Mouse (Mus musculus): ENCODE data around the gene Tbl3. TPM values are rescaled to one million over a fixed set of nuclear protein-coding genes. Genes with fewer than 3 reads are reported as not detected.

Gene Tbl3
- polyA plus RNA-seq, 1 experiment from 2014 or later: 62.4 TPM

DNA sequence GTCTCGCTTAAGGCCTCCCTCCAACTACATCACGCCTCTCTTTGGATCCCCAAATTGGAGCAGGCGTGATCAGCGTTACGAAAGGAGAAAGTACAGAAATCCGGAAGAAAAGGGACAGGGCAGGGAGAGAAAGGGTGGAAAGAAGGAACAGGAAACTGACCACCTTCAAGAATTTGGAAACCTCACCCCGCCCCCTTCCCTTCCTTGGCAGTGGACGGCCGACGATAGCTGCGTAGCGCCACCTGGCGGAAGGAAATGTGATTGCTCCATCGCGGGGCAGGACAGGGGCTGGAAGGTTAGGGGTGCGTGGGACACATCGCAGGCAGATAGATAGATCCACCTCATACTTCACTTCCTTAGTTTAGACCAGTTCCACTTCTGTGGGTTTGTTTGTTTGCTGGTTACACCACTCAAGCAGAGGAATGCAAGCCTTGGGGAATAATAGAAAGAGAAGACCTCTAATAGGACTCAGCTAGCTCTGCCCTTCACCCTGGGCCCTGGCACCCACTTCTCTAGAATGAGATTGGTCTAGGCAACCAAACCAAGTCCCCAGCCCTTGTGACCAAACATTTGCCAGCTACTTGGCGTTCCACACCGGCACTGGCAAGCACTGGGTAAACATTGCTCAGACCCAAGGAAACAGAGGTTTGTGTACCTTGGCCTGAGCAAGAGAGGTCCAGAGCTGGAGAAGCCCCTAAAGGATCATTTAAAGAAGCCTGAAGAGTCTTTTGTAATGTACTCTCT lies 53.3 kb downstream of the Tbl3 start:
- peaks cover 18% of the 10 kb centered on the region for H3K27me3 ChIP-seq (replicated peaks; ENCODE audit: control insufficient read depth, insufficient read depth, low read length)
- H3K36me3 ChIP-seq (ENCODE audit: control insufficient read depth, insufficient read depth, low read length): no peaks in the 10 kb centered on the region
- H3K9ac ChIP-seq (ENCODE audit: low read depth, low read length): peak overlapping the region; percentile 24; the same call in 1 of the 2 replicates
- peak overlapping the region; percentile 19 for H3K4me3 ChIP-seq (ENCODE audit: low read length)
- peak overlapping the region; percentile 53 for H3K4me2 ChIP-seq (ENCODE audit: low read length)
- peak; percentile 54; the same call in 1 of the 2 replicates for ATAC-seq
- H3K9me3 ChIP-seq (ENCODE audit: control insufficient read depth, low read length): no peaks in the 10 kb centered on the region
- H3K27ac ChIP-seq (ENCODE audit: low read depth, low read length): no peak overlapping the region
- peaks cover 20% of the 10 kb centered on the region for H3K4me1 ChIP-seq (ENCODE audit: control insufficient read depth, insufficient read depth, low read depth, low read length)
- WGBS: 4% methylated on average over 19 of the region's 19 CpGs

GRCm38 (mm10) chr17:24651835-24652234 lies 55.6 kb downstream of the Tbl3 start:
- Histone ChIP-seq H3K4me3 (ENCODE audit: low read length) (no peak overlapping the region), H3K36me3 (ENCODE audit: control insufficient read depth, insufficient read depth, low read length) (no peaks in the 10 kb centered on the region), H3K4me2 (ENCODE audit: low read length) (no peak overlapping the region), H3K9ac (ENCODE audit: low read depth, low read length) (no peak overlapping the region), H3K9me3 (ENCODE audit: control insufficient read depth, low read length) (no peaks in the 10 kb centered on the region), H3K4me1 (ENCODE audit: control insufficient read depth, insufficient read depth, low read depth, low read length) (peaks cover 15% of the 10 kb centered on the region), H3K27ac (ENCODE audit: low read depth, low read length) (no peak overlapping the region), H3K27me3 (replicated peaks; ENCODE audit: control insufficient read depth, insufficient read depth, low read length) (no peaks in the 10 kb centered on the region; the same call in 1 of the 2 replicates)
- WGBS: 59% methylated on average over 3 of the region's 3 CpGs
- ATAC-seq: no peak

- Histone ChIP-seq H3K4me3 (ENCODE audit: low read length) (peak overlapping the region; percentile 84), H3K9me3 (ENCODE audit: control insufficient read depth, low read length) (no peaks in the 10 kb centered on the region), H3K27me3 (replicated peaks; ENCODE audit: control insufficient read depth, insufficient read depth, low read length) (no peaks in the 10 kb centered on the region), H3K4me2 (ENCODE audit: low read length) (peak overlapping the region; percentile 93), H3K36me3 (ENCODE audit: control insufficient read depth, insufficient read depth, low read length) (no peaks in the 10 kb centered on the region), H3K9ac (ENCODE audit: low read depth, low read length) (no peak overlapping the region), H3K4me1 (ENCODE audit: control insufficient read depth, insufficient read depth, low read depth, low read length) (peaks cover 15% of the 10 kb centered on the region), H3K27ac (ENCODE audit: low read depth, low read length) (peak overlapping the region; percentile 7; the same call in 1 of the 2 replicates)
- 66% methylated on average over 4 of the region's 4 CpGs for WGBS
- ATAC-seq: no peak
Measured at GRCm38 (mm10) chr17:24650766-24651165, 56.7 kb downstream of the Tbl3 start.

DNA sequence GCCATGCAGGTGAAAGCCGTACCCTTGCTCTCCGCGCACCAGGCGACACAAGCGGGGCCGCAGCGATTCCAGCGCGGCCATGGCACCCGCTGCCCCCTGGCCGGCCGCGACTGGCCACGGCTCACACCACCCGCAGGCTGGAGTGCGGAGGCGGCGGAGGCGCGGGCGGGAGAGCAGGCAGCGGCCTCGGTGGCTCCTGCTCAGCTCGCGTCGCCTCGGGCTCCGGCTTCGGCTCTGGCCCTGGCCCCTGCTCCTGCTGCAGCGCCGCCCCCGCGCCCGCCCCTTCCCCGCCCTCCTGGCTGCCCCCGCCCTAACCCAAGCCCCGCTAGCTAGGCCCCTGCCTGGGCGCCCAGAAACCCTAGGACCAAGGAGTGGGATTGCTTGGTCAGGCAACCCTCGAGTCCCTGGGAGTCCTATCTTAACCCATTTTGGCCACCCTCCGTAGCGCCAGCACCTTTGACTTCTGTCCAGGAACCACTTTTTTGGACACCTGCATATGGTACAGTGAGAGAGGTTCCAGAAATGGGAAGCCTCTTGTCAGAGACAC lies 57.3 kb downstream of the Tbl3 start, which contains the start of gene Slc9a3r2:
TSS of gene Slc9a3r2 (minus strand) at position 258 of the 547 bp plus-strand sequence.
- 3% methylated on average over 32 of the region's 41 CpGs for WGBS

DNA sequence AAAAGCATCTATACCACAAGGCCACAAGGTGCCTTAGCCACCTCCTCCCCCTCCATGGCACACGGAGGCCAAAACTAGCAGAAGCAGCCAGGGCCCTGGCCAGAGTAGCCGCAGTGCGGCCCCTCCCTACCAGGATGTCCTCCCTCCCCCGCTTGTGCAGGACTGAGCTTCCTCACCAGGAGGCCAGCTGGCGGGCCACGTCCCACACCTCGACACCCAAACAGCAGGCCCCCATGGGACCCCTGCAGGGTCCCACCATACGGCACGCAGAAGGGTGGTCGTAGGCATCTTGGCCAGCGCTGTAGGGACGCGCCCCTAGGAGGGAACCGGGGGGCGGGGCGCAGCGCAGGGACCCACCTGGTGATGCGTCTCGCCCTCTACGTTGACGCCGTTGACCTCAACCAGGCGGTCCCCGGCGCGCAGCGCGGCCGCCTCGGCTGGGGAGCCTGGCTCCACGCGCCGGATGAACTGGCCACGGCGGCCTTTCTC lies 57.8 kb downstream of the Tbl3 start:
- Histone ChIP-seq H3K4me2 (ENCODE audit: low read length) (peak overlapping the region; percentile 93), H3K9ac (ENCODE audit: low read depth, low read length) (peak overlapping the region; percentile 94), H3K4me1 (ENCODE audit: control insufficient read depth, insufficient read depth, low read depth, low read length) (peaks cover 15% of the 10 kb centered on the region), H3K27ac (ENCODE audit: low read depth, low read length) (peak overlapping the region; percentile 82), H3K27me3 (replicated peaks; ENCODE audit: control insufficient read depth, insufficient read depth, low read length) (no peaks in the 10 kb centered on the region), H3K4me3 (ENCODE audit: low read length) (peak overlapping the region; percentile 84), H3K9me3 (ENCODE audit: control insufficient read depth, low read length) (no peaks in the 10 kb centered on the region), H3K36me3 (ENCODE audit: control insufficient read depth, insufficient read depth, low read length) (no peaks in the 10 kb centered on the region)
- 2% methylated on average over 16 of the region's 35 CpGs for WGBS
- peak; percentile 71 for ATAC-seq

More for the DNA sequence above, 57.3 kb downstream of the Tbl3 start, which contains the start of gene Slc9a3r2:
- peak within 1 kb of the TSS; percentile 84 for H3K4me3 ChIP-seq (ENCODE audit: low read length)
- H3K9ac ChIP-seq (ENCODE audit: low read depth, low read length): peak within 1 kb of the TSS; percentile 94
- H3K4me1 ChIP-seq (ENCODE audit: control insufficient read depth, insufficient read depth, low read depth, low read length): peaks cover 15% of the 10 kb centered on the region
- peak within 1 kb of the TSS; percentile 82 for H3K27ac ChIP-seq (ENCODE audit: low read depth, low read length)
- H3K4me2 ChIP-seq (ENCODE audit: low read length): peak within 1 kb of the TSS; percentile 93
- ATAC-seq: peak; percentile 79
- H3K27me3 ChIP-seq (replicated peaks; ENCODE audit: control insufficient read depth, insufficient read depth, low read length): no peaks in the 10 kb centered on the region
- H3K9me3 ChIP-seq (ENCODE audit: control insufficient read depth, low read length): no peaks in the 10 kb centered on the region
- no peaks in the 10 kb centered on the region for H3K36me3 ChIP-seq (ENCODE audit: control insufficient read depth, insufficient read depth, low read length)

DNA sequence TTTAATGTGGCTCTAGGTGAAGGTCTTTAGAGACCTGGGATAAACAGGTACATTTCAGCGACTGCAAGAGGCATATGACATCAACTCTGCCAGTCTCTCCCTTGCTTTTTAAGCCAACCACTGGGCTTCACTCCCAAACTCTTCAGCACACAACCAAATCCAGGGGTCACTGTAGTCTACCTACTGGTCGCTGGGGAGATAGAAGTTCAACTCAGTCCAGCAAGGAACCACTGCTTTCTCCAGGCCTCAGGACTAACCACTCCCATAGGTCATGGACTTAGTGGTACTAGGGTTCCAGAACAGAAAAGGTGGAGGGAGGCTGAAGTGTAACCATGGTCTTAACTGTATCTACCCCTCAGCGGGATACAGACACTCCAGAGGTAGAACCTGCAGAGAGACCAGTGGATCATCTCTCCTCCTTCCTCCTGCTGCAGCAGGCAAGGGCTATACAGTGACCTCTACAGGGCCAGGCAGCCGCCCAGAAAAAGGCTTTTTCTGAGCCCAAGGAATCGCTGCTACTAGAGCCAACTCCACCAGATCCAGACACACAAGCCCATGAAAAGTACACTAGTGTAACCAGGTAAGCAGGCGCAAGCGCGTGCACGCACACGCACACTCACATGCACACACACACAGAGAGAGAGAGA lies 58.6 kb downstream of the Tbl3 start:
- no peak for ATAC-seq
- 70% methylated on average over 10 of the region's 10 CpGs for WGBS
- H3K36me3 ChIP-seq (ENCODE audit: control insufficient read depth, insufficient read depth, low read length): no peaks in the 10 kb centered on the region
- H3K4me3 ChIP-seq (ENCODE audit: low read length): peak overlapping the region; percentile 84
- no peak overlapping the region for H3K27ac ChIP-seq (ENCODE audit: low read depth, low read length)
- H3K9ac ChIP-seq (ENCODE audit: low read depth, low read length): peak overlapping the region; percentile 94
- peaks cover 14% of the 10 kb centered on the region for H3K4me1 ChIP-seq (ENCODE audit: control insufficient read depth, insufficient read depth, low read depth, low read length)
- no peaks in the 10 kb centered on the region for H3K27me3 ChIP-seq (replicated peaks; ENCODE audit: control insufficient read depth, insufficient read depth, low read length)
- H3K9me3 ChIP-seq (ENCODE audit: control insufficient read depth, low read length): no peaks in the 10 kb centered on the region
- peak overlapping the region; percentile 93 for H3K4me2 ChIP-seq (ENCODE audit: low read length)

Other genes with a start within 250 kb of the Tbl3 start
- 42.3 and 43.5 TPM in 2 replicates for gene E4f1, start 237.3 kb downstream of the Tbl3 start, polyA plus RNA-seq (2015; fragmentation: Nextera tagmentation; extraction: Ambion mirVana)
- gene Pgp, start 237.3 kb downstream of the Tbl3 start, polyA plus RNA-seq (2015; fragmentation: Nextera tagmentation; extraction: Ambion mirVana): 83.9 and 85.4 TPM in 2 replicates
- 0.65 and 1.2 TPM in 2 replicates for gene Bricd5, start 233.8 kb downstream of the Tbl3 start, polyA plus RNA-seq (2015; fragmentation: Nextera tagmentation; extraction: Ambion mirVana)
- 36.2 and 39.3 TPM in 2 replicates for gene Mlst8, start 228.6 kb downstream of the Tbl3 start, polyA plus RNA-seq (2015; fragmentation: Nextera tagmentation; extraction: Ambion mirVana)
- gene Caskin1, start 219.1 kb downstream of the Tbl3 start, polyA plus RNA-seq (2015; fragmentation: Nextera tagmentation; extraction: Ambion mirVana): 43.6 and 44.6 TPM in 2 replicates
- gene Traf7, start 179.7 kb downstream of the Tbl3 start, polyA plus RNA-seq (2015; fragmentation: Nextera tagmentation; extraction: Ambion mirVana): 85.9 and 94.2 TPM in 2 replicates
- gene Rab26, start 173.4 kb downstream of the Tbl3 start, polyA plus RNA-seq (2015; fragmentation: Nextera tagmentation; extraction: Ambion mirVana): 10.9 and 13.0 TPM in 2 replicates
- gene Pkd1, start 157.8 kb downstream of the Tbl3 start, polyA plus RNA-seq (2015; fragmentation: Nextera tagmentation; extraction: Ambion mirVana): 26.8 and 29.9 TPM in 2 replicates
- gene Tsc2, start 75.0 kb downstream of the Tbl3 start, polyA plus RNA-seq (2015; fragmentation: Nextera tagmentation; extraction: Ambion mirVana): 65.8 and 80.9 TPM in 2 replicates
- 9.6 and 9.9 TPM in 2 replicates for gene Nthl1, start 75.0 kb downstream of the Tbl3 start, polyA plus RNA-seq (2015; fragmentation: Nextera tagmentation; extraction: Ambion mirVana)
- 60.8 TPM in 2 replicates for gene Slc9a3r2, start 57.3 kb downstream of the Tbl3 start, polyA plus RNA-seq (2015; fragmentation: Nextera tagmentation; extraction: Ambion mirVana)
- 0.54 and 0.75 TPM in 2 replicates for gene Npw, start 49.2 kb downstream of the Tbl3 start, polyA plus RNA-seq (2015; fragmentation: Nextera tagmentation; extraction: Ambion mirVana)
- 10.8 and 18.7 TPM in 2 replicates for gene Zfp598, start 38.0 kb downstream of the Tbl3 start, polyA plus RNA-seq (2015; fragmentation: Nextera tagmentation; extraction: Ambion mirVana)
- 272 and 319 TPM in 2 replicates for gene Syngr3, start 17.7 kb downstream of the Tbl3 start, polyA plus RNA-seq (2015; fragmentation: Nextera tagmentation; extraction: Ambion mirVana)
- 35.4 and 37.3 TPM in 2 replicates for gene Gfer, start 11.5 kb downstream of the Tbl3 start, polyA plus RNA-seq (2015; fragmentation: Nextera tagmentation; extraction: Ambion mirVana)
- gene Noxo1, start 11.4 kb downstream of the Tbl3 start, polyA plus RNA-seq (2015; fragmentation: Nextera tagmentation; extraction: Ambion mirVana): 1.7 and 2.3 TPM in 2 replicates
- not detected in 2 replicates for gene Rnf151, start 10.4 kb upstream of the Tbl3 start, polyA plus RNA-seq (2015; fragmentation: Nextera tagmentation; extraction: Ambion mirVana)
- gene Rps2, start 10.5 kb upstream of the Tbl3 start, polyA plus RNA-seq (2015; fragmentation: Nextera tagmentation; extraction: Ambion mirVana): 732 and 739 TPM in 2 replicates
- gene Ndufb10, start 16.8 kb upstream of the Tbl3 start, polyA plus RNA-seq (2015; fragmentation: Nextera tagmentation; extraction: Ambion mirVana): 271 and 307 TPM in 2 replicates
- gene Rpl3l, start 20.2 kb upstream of the Tbl3 start, polyA plus RNA-seq (2015; fragmentation: Nextera tagmentation; extraction: Ambion mirVana): 0.25 TPM in 1 of 2 replicates, not detected in the other
- 17.5 and 18.9 TPM in 2 replicates for gene Msrb1, start 29.0 kb upstream of the Tbl3 start, polyA plus RNA-seq (2015; fragmentation: Nextera tagmentation; extraction: Ambion mirVana)
- gene Hs3st6, start 45.3 kb upstream of the Tbl3 start, polyA plus RNA-seq (2015; fragmentation: Nextera tagmentation; extraction: Ambion mirVana): 0.23 and 0.32 TPM in 2 replicates
- gene Meiob, start 96.6 kb upstream of the Tbl3 start, polyA plus RNA-seq (2015; fragmentation: Nextera tagmentation; extraction: Ambion mirVana): not detected in 2 replicates
- gene Hagh, start 132.5 kb upstream of the Tbl3 start, polyA plus RNA-seq (2015; fragmentation: Nextera tagmentation; extraction: Ambion mirVana): 71.4 and 86.9 TPM in 2 replicates
- gene Fahd1, start 142.7 kb upstream of the Tbl3 start, polyA plus RNA-seq (2015; fragmentation: Nextera tagmentation; extraction: Ambion mirVana): 23.1 and 28.8 TPM in 2 replicates
- 0.15 TPM in 1 of 2 replicates, not detected in the other for gene Igfals, start 158.3 kb upstream of the Tbl3 start, polyA plus RNA-seq (2015; fragmentation: Nextera tagmentation; extraction: Ambion mirVana)
- gene Nubp2, start 178.7 kb upstream of the Tbl3 start, polyA plus RNA-seq (2015; fragmentation: Nextera tagmentation; extraction: Ambion mirVana): 64.1 and 65.7 TPM in 2 replicates
- 88.2 and 90.4 TPM in 2 replicates for gene Spsb3, start 179.0 kb upstream of the Tbl3 start, polyA plus RNA-seq (2015; fragmentation: Nextera tagmentation; extraction: Ambion mirVana)
- 30.1 and 30.2 TPM in 2 replicates for gene Eme2, start 187.4 kb upstream of the Tbl3 start, polyA plus RNA-seq (2015; fragmentation: Nextera tagmentation; extraction: Ambion mirVana)
- gene Mrps34, start 187.5 kb upstream of the Tbl3 start, polyA plus RNA-seq (2015; fragmentation: Nextera tagmentation; extraction: Ambion mirVana): 85.3 and 89.0 TPM in 2 replicates
- 88.2 and 99.9 TPM in 2 replicates for gene Nme3, start 188.8 kb upstream of the Tbl3 start, polyA plus RNA-seq (2015; fragmentation: Nextera tagmentation; extraction: Ambion mirVana)
- 90.0 and 102 TPM in 2 replicates for gene Mapk8ip3, start 229.3 kb upstream of the Tbl3 start, polyA plus RNA-seq (2015; fragmentation: Nextera tagmentation; extraction: Ambion mirVana)